Mouse (Mus musculus): Measurements from ENCODE around the gene Gucy2c. TPM values are rescaled to one million over a fixed set of nuclear protein-coding genes. Genes with fewer than 3 reads are reported as not detected.

The Gucy2c gene
- polyA plus RNA-seq, 1 experiment from 2014 or later: not detected

DNA sequence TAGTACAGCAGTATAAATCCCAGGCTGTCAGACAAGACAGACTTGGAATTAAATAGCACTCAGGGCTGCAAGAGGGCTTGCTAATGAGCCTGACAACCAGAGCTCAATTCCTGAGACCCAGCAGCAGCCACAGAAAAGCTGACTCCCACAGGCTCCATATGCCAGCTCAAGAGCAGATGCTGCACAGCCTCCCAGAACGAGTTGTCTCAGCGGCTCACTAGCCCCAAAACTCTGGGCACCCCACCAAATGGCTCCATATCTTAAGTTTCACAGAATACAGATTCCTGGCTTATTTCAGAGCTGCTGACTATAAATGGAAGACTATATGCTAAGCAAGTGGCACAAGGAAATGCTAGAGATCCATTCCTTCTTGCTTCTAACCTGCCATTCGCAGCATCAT is 36.0 kb upstream of the Gucy2c start:
- Histone ChIP-seq H3K9me3 (ENCODE audit: control insufficient read depth, low read length) (no peaks in the 10 kb centered on the region), H3K27me3 (ENCODE audit: control insufficient read depth, insufficient read depth, low read length) (no peaks in the 10 kb centered on the region), H3K4me3 (ENCODE audit: low read depth, low read length) (no peak overlapping the region), H3K4me2 (replicated peaks; ENCODE audit: low read depth, low read length) (no peak overlapping the region), H3K9ac (ENCODE audit: low read depth, low read length) (no peak overlapping the region), H3K4me1 (replicated peaks; ENCODE audit: control insufficient read depth, insufficient read depth, low read length) (no peaks in the 10 kb centered on the region), H3K36me3 (ENCODE audit: control insufficient read depth, insufficient read depth, low read length) (peaks cover 31% of the 10 kb centered on the region), H3K27ac (ENCODE audit: low read depth, low read length) (no peak overlapping the region)
- 91% methylated on average over 3 of the region's 3 CpGs for WGBS
- DNase-seq (ENCODE audit: low spot score) (no peak), ATAC-seq (ENCODE audit: low FRiP score) (no peak)

DNA sequence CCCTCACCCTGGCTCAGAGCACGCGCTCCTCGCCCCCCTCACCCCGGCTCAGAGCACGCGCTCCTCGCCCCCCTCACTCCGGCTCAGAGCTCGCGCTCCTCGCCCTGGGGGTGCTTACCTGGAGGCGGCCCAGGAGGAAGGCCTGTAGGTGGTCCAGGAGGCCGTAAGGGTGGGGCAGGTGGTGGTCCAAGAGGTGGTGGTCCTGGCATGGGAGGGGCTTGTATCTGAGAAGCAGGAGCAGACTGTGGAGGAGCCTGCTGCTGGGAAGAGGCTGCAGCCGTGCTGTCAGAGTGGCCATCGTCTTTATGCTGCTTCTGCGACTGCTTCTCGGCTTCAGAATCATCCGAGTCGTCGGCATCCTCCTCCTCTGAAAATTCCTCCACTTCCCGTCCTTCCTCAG is 35.3 kb upstream of the Gucy2c start:
- Histone ChIP-seq H3K4me3 (ENCODE audit: low read depth, low read length) (no peak overlapping the region), H3K36me3 (ENCODE audit: control insufficient read depth, insufficient read depth, low read length) (peaks cover 27% of the 10 kb centered on the region), H3K4me2 (replicated peaks; ENCODE audit: low read depth, low read length) (no peak overlapping the region), H3K9me3 (ENCODE audit: control insufficient read depth, low read length) (no peaks in the 10 kb centered on the region), H3K4me1 (replicated peaks; ENCODE audit: control insufficient read depth, insufficient read depth, low read length) (no peaks in the 10 kb centered on the region), H3K9ac (ENCODE audit: low read depth, low read length) (no peak overlapping the region), H3K27ac (ENCODE audit: low read depth, low read length) (no peak overlapping the region), H3K27me3 (ENCODE audit: control insufficient read depth, insufficient read depth, low read length) (no peaks in the 10 kb centered on the region)
- DNase-seq (ENCODE audit: low spot score): no peak
- WGBS: 95% methylated on average over 21 of the region's 21 CpGs
- ATAC-seq (ENCODE audit: low FRiP score): no peak

DNA sequence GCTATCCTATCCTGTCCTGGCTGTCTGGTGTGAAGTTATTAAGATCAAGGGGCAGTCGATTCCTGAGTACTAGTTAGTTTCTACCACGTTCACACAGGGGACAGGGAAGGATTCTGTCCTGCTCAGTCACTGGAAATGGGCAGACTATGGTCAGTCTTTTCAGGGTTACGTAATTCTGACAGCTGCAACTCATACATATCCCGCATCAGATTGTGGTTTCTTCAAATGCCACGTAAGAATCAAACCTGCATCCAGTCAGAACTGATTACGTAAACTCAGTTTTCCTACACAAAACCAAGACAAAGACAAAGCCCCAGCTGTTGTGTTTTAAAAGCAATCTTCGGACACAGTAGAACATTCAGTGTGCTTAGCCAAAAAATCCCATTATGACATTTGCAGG is 33.8 kb upstream of the Gucy2c start:
- DNase-seq (ENCODE audit: low spot score) (no peak), ATAC-seq (ENCODE audit: low FRiP score) (no peak)
- 97% methylated on average over 7 of the region's 7 CpGs for WGBS
- no peak overlapping the region for H3K9ac ChIP-seq (ENCODE audit: low read depth, low read length)
- no peaks in the 10 kb centered on the region for H3K27me3 ChIP-seq (ENCODE audit: control insufficient read depth, insufficient read depth, low read length)
- H3K27ac ChIP-seq (ENCODE audit: low read depth, low read length): no peak overlapping the region
- no peaks in the 10 kb centered on the region for H3K9me3 ChIP-seq (ENCODE audit: control insufficient read depth, low read length)
- H3K4me2 ChIP-seq (replicated peaks; ENCODE audit: low read depth, low read length): no peak overlapping the region
- no peak overlapping the region for H3K4me3 ChIP-seq (ENCODE audit: low read depth, low read length)
- H3K36me3 ChIP-seq (ENCODE audit: control insufficient read depth, insufficient read depth, low read length): peaks cover 15% of the 10 kb centered on the region
- no peaks in the 10 kb centered on the region for H3K4me1 ChIP-seq (replicated peaks; ENCODE audit: control insufficient read depth, insufficient read depth, low read length)

GRCm38 (mm10) chr6:136813117-136813516 is 31.6 kb upstream of the Gucy2c start:
- no peak for DNase-seq (ENCODE audit: low spot score)
- Histone ChIP-seq H3K4me3 (ENCODE audit: low read depth, low read length) (no peak overlapping the region), H3K9ac (ENCODE audit: low read depth, low read length) (no peak overlapping the region), H3K9me3 (ENCODE audit: control insufficient read depth, low read length) (no peaks in the 10 kb centered on the region), H3K4me2 (replicated peaks; ENCODE audit: low read depth, low read length) (no peak overlapping the region), H3K27me3 (ENCODE audit: control insufficient read depth, insufficient read depth, low read length) (no peaks in the 10 kb centered on the region), H3K36me3 (ENCODE audit: control insufficient read depth, insufficient read depth, low read length) (peaks cover 11% of the 10 kb centered on the region), H3K27ac (ENCODE audit: low read depth, low read length) (no peak overlapping the region), H3K4me1 (replicated peaks; ENCODE audit: control insufficient read depth, insufficient read depth, low read length) (peaks cover 3% of the 10 kb centered on the region; the same call in 1 of the 2 replicates)
- ATAC-seq (ENCODE audit: low FRiP score): no peak
- WGBS: 45% methylated on average over 4 of the region's 4 CpGs

DNA sequence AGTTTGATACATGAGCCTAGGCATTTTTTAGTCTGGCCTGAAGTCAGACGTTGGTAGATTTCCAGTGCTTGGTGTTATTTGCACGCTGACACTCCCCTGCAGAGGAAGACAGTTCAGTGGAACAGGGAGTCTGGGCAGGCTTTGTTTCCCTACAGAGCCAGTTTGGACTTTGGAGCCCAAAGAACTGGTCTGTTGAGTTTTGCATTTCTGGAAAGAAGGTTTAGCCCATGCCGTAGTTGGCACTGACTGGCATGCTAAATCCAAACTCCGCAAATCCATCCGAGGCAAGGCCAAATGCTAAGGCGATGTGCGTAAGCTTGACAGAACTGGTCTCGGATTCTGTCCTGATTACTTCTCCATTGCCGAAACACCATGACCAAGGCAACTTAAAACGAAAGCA is 29.6 kb upstream of the Gucy2c start:
- ATAC-seq (ENCODE audit: low FRiP score): no peak
- H3K27me3 ChIP-seq (ENCODE audit: control insufficient read depth, insufficient read depth, low read length): no peaks in the 10 kb centered on the region
- H3K4me1 ChIP-seq (replicated peaks; ENCODE audit: control insufficient read depth, insufficient read depth, low read length): peaks cover 3% of the 10 kb centered on the region; the same call in 1 of the 2 replicates
- no peak overlapping the region for H3K4me3 ChIP-seq (ENCODE audit: low read depth, low read length)
- H3K4me2 ChIP-seq (replicated peaks; ENCODE audit: low read depth, low read length): no peak overlapping the region
- H3K27ac ChIP-seq (ENCODE audit: low read depth, low read length): no peak overlapping the region
- H3K9me3 ChIP-seq (ENCODE audit: control insufficient read depth, low read length): no peaks in the 10 kb centered on the region
- no peak for DNase-seq (ENCODE audit: low spot score)
- whole genome bisulfite sequencing: 90% methylated on average over 10 of the region's 10 CpGs
- no peak overlapping the region for H3K9ac ChIP-seq (ENCODE audit: low read depth, low read length)
- H3K36me3 ChIP-seq (ENCODE audit: control insufficient read depth, insufficient read depth, low read length): peaks cover 7% of the 10 kb centered on the region

- Histone ChIP-seq H3K9ac (ENCODE audit: low read depth, low read length) (no peak overlapping the region), H3K36me3 (ENCODE audit: control insufficient read depth, insufficient read depth, low read length) (0 out of 2 replicates have a peak, but pooled peaks cover 4% of the 10 kb centered on the region), H3K4me2 (replicated peaks; ENCODE audit: low read depth, low read length) (no peak overlapping the region), H3K9me3 (ENCODE audit: control insufficient read depth, low read length) (no peaks in the 10 kb centered on the region), H3K27ac (ENCODE audit: low read depth, low read length) (no peak overlapping the region), H3K4me1 (replicated peaks; ENCODE audit: control insufficient read depth, insufficient read depth, low read length) (peaks cover 3% of the 10 kb centered on the region; the same call in 1 of the 2 replicates), H3K27me3 (ENCODE audit: control insufficient read depth, insufficient read depth, low read length) (no peaks in the 10 kb centered on the region), H3K4me3 (ENCODE audit: low read depth, low read length) (no peak overlapping the region)
- ATAC-seq (ENCODE audit: low FRiP score) (no peak), DNase-seq (ENCODE audit: low spot score) (no peak)
- 71% methylated on average over 13 of the region's 13 CpGs for WGBS
Observed at GRCm38 (mm10) chr6:136809673-136810072, 28.1 kb upstream of the Gucy2c start.

DNA sequence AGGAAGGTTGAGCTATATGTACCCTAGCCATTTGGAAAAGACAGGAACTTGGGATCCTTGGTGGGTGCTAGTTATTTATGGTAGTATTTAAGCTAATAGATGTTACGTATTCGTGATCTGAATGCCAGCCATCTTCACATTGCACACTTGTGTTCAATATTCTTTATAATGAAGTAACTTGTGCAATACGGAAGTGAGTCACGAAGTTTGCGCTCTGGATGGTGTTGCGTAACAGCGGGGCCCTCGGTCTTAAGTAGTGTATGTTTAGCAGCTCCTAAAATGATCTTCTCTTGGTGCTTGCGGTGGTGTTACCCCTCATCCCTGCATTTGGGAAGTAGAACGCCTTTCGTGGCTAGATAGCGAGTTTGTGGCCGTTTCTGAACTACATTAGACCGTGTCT is 27.5 kb upstream of the Gucy2c start:
- DNase-seq (ENCODE audit: low spot score) (no peak), ATAC-seq (ENCODE audit: low FRiP score) (no peak)
- H3K4me1 ChIP-seq (replicated peaks; ENCODE audit: control insufficient read depth, insufficient read depth, low read length): peaks cover 3% of the 10 kb centered on the region; the same call in 1 of the 2 replicates
- no peak overlapping the region for H3K27ac ChIP-seq (ENCODE audit: low read depth, low read length)
- H3K9me3 ChIP-seq (ENCODE audit: control insufficient read depth, low read length): no peaks in the 10 kb centered on the region
- peak overlapping the region; percentile 78 for H3K4me3 ChIP-seq (ENCODE audit: low read depth, low read length)
- peak overlapping the region; percentile 71 for H3K9ac ChIP-seq (ENCODE audit: low read depth, low read length)
- H3K36me3 ChIP-seq (ENCODE audit: control insufficient read depth, insufficient read depth, low read length): 0 out of 2 replicates have a peak, but pooled peaks cover 3% of the 10 kb centered on the region
- no peaks in the 10 kb centered on the region for H3K27me3 ChIP-seq (ENCODE audit: control insufficient read depth, insufficient read depth, low read length)
- 38% methylated on average over 14 of the region's 14 CpGs for WGBS
- H3K4me2 ChIP-seq (replicated peaks; ENCODE audit: low read depth, low read length): peak overlapping the region; percentile 78

DNA sequence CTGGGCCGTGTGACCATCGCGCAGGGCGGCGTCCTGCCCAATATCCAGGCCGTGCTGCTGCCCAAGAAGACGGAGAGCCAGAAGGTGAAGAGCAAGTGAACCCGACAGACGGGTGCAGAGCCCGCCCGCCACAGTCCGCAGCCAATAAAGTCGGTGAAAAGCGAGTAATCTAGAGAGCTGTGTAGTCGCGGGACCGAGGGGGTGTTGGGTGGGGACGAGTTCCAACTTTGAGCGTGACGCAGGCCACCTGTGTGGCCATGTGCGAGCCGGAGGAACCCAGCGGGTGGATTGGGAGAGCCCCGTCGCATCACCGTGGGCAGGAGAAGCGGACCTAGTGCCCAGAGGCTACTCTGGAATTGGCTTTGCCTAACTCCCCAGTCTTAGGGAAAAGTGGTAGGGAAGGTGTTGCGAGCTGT is 27.1 kb upstream of the Gucy2c start:
- Histone ChIP-seq H3K9ac (ENCODE audit: low read depth, low read length) (peak overlapping the region; percentile 71), H3K4me2 (replicated peaks; ENCODE audit: low read depth, low read length) (peak overlapping the region; percentile 78), H3K4me1 (replicated peaks; ENCODE audit: control insufficient read depth, insufficient read depth, low read length) (peaks cover 3% of the 10 kb centered on the region; the same call in 1 of the 2 replicates), H3K27ac (ENCODE audit: low read depth, low read length) (no peak overlapping the region), H3K27me3 (ENCODE audit: control insufficient read depth, insufficient read depth, low read length) (no peaks in the 10 kb centered on the region), H3K4me3 (ENCODE audit: low read depth, low read length) (peak overlapping the region; percentile 78), H3K9me3 (ENCODE audit: control insufficient read depth, low read length) (no peaks in the 10 kb centered on the region), H3K36me3 (ENCODE audit: control insufficient read depth, insufficient read depth, low read length) (no peaks in the 10 kb centered on the region)
- DNase-seq (ENCODE audit: low spot score) (peak; percentile 28), ATAC-seq (ENCODE audit: low FRiP score) (peak; percentile 23)
- WGBS: 1% methylated on average over 28 of the region's 28 CpGs

DNA sequence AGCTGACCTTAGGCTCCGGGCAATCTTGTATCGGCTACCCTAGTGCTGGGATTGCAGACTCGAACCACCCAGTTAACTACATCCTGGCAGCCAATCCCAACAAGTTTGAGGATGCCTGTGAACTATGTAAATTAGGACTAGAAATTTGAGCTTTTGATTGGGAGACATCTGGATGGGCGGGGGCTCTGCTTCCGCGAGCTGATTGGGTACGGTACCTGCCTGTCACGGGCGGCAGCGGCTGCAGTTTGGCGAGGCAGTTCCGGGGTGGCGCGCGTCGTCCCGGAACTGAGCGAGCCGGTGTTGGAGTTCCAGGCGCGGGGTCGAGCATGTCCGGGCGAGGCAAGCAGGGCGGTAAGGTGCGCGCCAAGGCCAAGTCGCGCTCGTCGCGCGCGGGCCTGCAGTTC is 26.5 kb upstream of the Gucy2c start, which contains the start of gene H2afj:
Gene H2afj (plus strand): TSS at position 231 of the 404 bp plus-strand sequence.
- 0% methylated on average over 34 of the region's 34 CpGs for WGBS
- H3K9ac ChIP-seq (ENCODE audit: low read depth, low read length): peak within 1 kb of the TSS; percentile 71
- H3K27ac ChIP-seq (ENCODE audit: low read depth, low read length): peak within 1 kb of the TSS; percentile 58; the same call in 1 of the 2 replicates
- no peaks in the 10 kb centered on the region for H3K27me3 ChIP-seq (ENCODE audit: control insufficient read depth, insufficient read depth, low read length)
- H3K9me3 ChIP-seq (ENCODE audit: control insufficient read depth, low read length): no peaks in the 10 kb centered on the region
- DNase-seq (ENCODE audit: low spot score): peak; percentile 98
- peak within 1 kb of the TSS; percentile 78 for H3K4me2 ChIP-seq (replicated peaks; ENCODE audit: low read depth, low read length)
- no peaks in the 10 kb centered on the region for H3K36me3 ChIP-seq (ENCODE audit: control insufficient read depth, insufficient read depth, low read length)
- H3K4me3 ChIP-seq (ENCODE audit: low read depth, low read length): peak within 1 kb of the TSS; percentile 78
- H3K4me1 ChIP-seq (replicated peaks; ENCODE audit: control insufficient read depth, insufficient read depth, low read length): peaks cover 4% of the 10 kb centered on the region
- peak; percentile 86 for ATAC-seq (ENCODE audit: low FRiP score)

All from hindbrain, embryonic 11.5 days (tissue).